Mouse (Mus musculus): ENCODE results near the gene Chmp6. TPM values are rescaled to one million over a fixed set of nuclear protein-coding genes. Genes with fewer than 3 reads are reported as not detected.

Gene Chmp6
- total RNA-seq, 1 experiment from 2014 or later = 37.8 TPM

DNA sequence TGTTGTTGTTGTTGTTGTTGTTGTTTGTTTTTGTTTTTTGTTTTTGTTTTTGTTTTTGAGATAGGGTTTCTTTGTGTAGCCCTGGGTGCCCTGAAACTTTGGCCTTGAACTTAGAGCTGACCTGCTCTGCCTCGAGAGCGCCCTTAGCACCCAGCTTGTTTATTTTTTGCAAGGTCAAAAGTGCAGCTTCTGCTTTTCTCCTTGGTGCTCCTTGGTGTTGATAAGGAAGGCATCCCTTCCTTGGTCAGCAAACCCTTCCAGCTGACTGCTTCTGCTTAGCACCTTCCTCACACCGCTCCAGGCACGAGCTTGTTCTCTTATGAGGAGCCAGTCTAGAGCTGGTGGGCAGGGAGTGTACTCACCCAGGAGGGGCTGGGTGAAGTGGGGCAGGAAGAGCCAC is 41.0 kb downstream of the Chmp6 start:
- peak; percentile 43 for ATAC-seq (replicated peaks; ENCODE audit: low read depth, poor library complexity, severe bottlenecking)

GRCm38 (mm10) chr11:119954749-119955337 is 41.6 kb downstream of the Chmp6 start:
- ATAC-seq (replicated peaks; ENCODE audit: low read depth, poor library complexity, severe bottlenecking) = peak; percentile 62

DNA sequence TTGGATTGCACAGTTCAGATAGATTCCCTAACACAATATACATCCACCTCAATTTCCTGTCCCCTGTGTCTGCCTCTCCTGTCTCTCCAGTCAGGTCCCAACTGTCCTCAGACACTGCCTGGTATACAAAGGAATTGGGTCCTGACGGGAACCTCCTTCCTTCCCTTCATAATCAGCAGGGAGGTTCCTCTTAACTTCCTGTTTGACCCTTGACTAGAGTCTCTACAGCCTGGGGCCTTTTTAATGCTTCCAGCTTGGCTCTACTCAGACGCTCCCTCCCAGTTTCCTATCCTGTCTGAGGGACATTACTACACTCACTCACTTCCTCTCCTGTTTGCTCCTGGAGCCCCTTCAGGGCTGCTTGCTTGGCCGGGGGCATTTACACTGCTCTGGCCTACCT is 42.2 kb downstream of the Chmp6 start:
- ATAC-seq (replicated peaks; ENCODE audit: low read depth, poor library complexity, severe bottlenecking) = peak; percentile 24

DNA sequence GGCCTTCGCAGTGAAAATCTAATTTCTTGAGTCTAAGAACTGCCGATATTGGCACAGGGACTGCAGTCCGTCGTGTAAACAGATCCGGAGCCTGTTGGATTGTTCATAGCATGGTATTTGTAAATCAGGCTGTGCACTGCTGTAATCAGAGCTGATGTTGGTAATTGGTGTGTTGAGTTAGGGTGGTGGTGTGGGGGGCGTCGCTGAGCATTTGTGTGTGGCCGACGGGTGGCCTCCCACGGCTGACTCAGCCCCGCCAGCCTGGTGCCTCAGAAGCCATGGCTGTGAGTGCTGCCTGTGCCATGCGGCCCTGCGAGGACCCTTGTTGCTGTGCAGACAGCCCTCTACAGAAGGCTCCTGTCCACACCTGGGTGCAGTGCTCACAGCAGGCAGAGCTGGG is 43.3 kb downstream of the Chmp6 start:
- ATAC-seq (replicated peaks; ENCODE audit: low read depth, poor library complexity, severe bottlenecking) = no peak

DNA sequence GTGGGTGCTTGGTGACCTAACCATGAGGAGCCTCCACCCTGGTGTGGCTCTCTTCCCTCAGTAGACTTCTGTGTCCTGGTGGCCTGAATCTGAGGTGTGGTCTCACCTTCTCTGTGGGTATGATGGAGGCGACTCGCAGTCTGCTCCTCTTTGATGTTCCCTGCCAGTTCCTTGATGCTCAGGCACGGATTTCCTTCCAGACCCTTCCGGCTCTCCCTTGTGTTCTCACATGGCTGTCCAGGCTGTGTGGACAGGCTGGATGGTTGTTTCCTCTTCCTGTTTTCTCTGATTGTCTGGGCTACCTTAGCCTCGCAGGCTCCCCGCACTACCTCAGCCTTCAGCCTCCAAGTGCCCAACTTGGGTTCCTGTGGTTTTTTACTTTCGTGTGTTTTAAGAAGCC is 45.6 kb downstream of the Chmp6 start:
- ATAC-seq (replicated peaks; ENCODE audit: low read depth, poor library complexity, severe bottlenecking) = no peak

DNA sequence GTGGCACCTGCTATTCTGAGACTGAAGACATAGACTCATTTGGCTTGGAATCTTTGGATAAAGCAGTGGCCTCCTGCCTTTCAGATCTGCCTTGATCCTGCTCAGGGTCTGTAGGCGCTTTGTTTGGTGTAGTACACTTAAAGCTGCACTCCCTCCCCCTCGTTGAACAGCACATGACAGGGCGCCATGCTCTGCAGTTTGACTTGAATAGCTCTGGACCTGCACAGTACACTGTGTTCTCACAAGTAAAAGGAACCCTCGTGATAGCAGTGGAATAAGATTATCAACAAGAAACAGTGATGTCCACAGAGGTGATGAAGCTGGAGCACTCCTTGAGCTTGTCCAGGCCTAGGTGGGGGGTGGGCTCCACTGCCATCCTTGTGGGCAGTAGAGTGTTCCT is 46.5 kb downstream of the Chmp6 start:
- ATAC-seq (replicated peaks; ENCODE audit: low read depth, poor library complexity, severe bottlenecking) = no peak

GRCm38 (mm10) chr11:119960671-119961070 is 47.4 kb downstream of the Chmp6 start:
- peak; percentile 85 for ATAC-seq (replicated peaks; ENCODE audit: low read depth, poor library complexity, severe bottlenecking)

DNA sequence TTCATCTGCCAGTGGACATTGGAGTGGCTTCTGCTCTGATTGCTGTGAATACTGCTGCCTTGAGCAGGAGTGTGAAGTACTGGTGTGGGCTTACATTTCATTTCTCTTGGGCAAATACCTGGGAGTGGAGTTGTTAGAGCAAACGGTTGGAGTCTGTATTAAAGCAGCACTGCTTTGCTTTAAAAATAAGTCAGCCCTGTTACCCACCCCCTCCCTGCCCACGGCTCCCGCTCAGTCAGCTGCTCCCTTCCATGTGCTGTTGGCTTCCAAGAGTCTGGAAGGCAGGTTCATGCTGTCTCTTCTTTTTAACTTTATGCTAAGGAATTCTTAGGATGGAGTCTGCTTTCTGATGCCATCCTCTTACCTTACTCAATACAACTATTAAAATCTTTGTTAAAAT is 48.3 kb downstream of the Chmp6 start:
- ATAC-seq (replicated peaks; ENCODE audit: low read depth, poor library complexity, severe bottlenecking) = no peak

DNA sequence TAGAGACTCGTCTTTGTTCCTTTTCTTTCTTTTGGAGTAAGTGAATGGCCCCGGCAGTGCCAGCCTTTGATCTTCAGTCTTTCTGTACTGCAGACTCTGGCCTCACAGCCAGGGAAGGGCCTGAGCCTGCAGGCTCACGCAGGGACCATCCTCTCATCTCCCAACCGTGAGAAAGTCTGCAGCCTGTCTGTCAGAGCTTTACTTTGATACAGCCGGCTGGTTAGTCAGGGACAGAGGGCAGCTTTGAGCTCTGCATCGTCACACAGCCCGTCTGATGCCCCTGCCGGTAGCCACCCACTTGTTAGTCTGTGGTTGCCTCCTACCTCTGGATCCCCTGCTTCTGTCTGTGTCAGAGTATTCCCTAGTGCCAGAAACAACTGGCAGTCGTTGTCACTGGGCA is 51.8 kb downstream of the Chmp6 start:
- ATAC-seq (replicated peaks; ENCODE audit: low read depth, poor library complexity, severe bottlenecking) = no peak

DNA sequence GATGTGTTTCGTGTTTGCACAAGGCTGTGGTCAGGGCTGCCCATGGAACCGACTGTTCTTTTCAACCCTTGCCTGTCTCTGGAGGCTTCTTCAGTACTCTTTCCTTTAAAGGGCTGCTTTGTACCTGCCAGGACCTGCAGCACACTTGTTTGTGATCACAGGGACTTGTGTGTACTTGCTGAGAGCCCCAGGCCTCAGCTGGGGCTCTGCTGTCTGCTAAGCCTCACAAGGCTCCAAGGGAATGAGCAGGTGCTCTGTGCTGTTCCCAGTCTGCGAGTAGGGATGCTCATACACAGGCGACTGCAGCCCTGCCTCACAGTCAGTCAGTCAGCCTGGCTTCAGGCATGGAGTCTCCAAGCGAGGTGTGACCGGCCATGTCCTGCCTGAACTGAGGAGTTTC is 53.1 kb downstream of the Chmp6 start:
- no peak for ATAC-seq (replicated peaks; ENCODE audit: low read depth, poor library complexity, severe bottlenecking)

DNA sequence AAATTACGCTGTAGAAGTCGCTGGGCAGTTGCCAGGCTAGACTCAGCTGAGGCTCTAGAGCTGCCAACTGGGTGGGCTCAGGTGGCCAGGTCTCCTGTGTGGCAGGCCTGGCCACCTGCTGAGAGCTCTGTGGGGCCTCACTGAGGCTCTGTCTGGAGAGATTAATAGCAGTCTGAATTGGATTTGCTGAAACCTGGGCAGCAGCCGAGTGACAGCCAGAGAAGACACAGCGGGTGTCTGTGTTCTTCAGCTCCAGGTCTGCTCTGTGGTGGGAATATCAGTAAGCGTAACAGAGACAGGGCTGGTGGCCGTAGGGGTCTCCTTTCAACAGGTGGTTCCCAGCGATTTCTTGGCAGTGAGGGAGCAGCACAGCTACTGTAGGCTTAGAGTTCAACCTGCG is 54.2 kb downstream of the Chmp6 start:
- ATAC-seq (replicated peaks; ENCODE audit: low read depth, poor library complexity, severe bottlenecking) = no peak

GRCm38 (mm10) chr11:119967892-119968291 is 54.7 kb downstream of the Chmp6 start:
- ATAC-seq (replicated peaks; ENCODE audit: low read depth, poor library complexity, severe bottlenecking) = no peak

Other genes starting within 250 kb of the Chmp6 start
- gene Baiap2, start 29.3 kb downstream of the Chmp6 start, total RNA-seq (2017) = 6.0 and 6.3 TPM in 2 replicates
- 1.2 and 2.6 TPM in 2 replicates for gene Aatk, start 133.7 kb downstream of the Chmp6 start, total RNA-seq (2017)
- gene Cep131, start 173.4 kb downstream of the Chmp6 start, total RNA-seq (2017) = 31.4 and 34.0 TPM in 2 replicates
- 5.3 and 7.9 TPM in 2 replicates for gene Tepsin, start 185.3 kb downstream of the Chmp6 start, total RNA-seq (2017)
- 15.7 and 21.7 TPM in 2 replicates for gene Ndufaf8, start 185.5 kb downstream of the Chmp6 start, total RNA-seq (2017)
- gene Slc38a10, start 237.9 kb downstream of the Chmp6 start, total RNA-seq (2017) = 49.5 and 55.3 TPM in 2 replicates

Data from common myeloid progenitor, adult 5-6 weeks (primary cell).